Mouse (Mus musculus) forebrain, postnatal 0 days (tissue): ENCODE results near the gene Apmap. TPM values are rescaled to one million over a fixed set of nuclear protein-coding genes. Genes with fewer than 3 reads are reported as not detected.

Source experiments
- ATAC-seq: fragments of 200-750 bp; cut with Nextera tagmentation; 2 replicates; pipeline ENCODE4 v1.8.0; 2017; ENCODE audit warnings: mild to moderate bottlenecking, moderate library complexity
- DNase-seq: peaks from one replicate; pipeline ENCODE4 v3.0.0-alpha.2; 2015
- H3K27ac ChIP-seq: fragments of 300-500 bp; sonication (generic); 2 replicates; pipeline ENCODE4 v1.5.1; 2014; ENCODE audit warnings: low read depth, mild to moderate bottlenecking, antibody characterized with exemption, low read length, moderate library complexity, mixed read lengths
- H3K27me3 ChIP-seq: fragments of 300-500 bp; sonication (generic); 2 replicates; pipeline ENCODE4 v1.6.1; 2014; ENCODE audit warnings: mild to moderate bottlenecking, low read length, mixed read lengths; ENCODE audit not compliant: insufficient read depth
- H3K36me3 ChIP-seq: fragments of 300-500 bp; sonication (generic); 2 replicates; pipeline ENCODE4 v1.6.1; 2014; ENCODE audit warnings: mild to moderate bottlenecking, moderate library complexity; ENCODE audit not compliant: insufficient read depth
- H3K4me1 ChIP-seq: fragments of 300-500 bp; sonication (generic); 2 replicates; pipeline ENCODE4 v1.6.1; 2014; ENCODE audit warnings: antibody characterized with exemption; ENCODE audit not compliant: insufficient read depth
- H3K4me2 ChIP-seq: fragments of 300-500 bp; sonication (generic); 2 replicates; pipeline ENCODE4 v1.6.1; 2014; ENCODE audit warnings: low read depth, mild to moderate bottlenecking, moderate library complexity
- H3K4me3 ChIP-seq: fragments of 300-500 bp; sonication (generic); 2 replicates; pipeline ENCODE4 v1.5.1; 2014; ENCODE audit warnings: low read depth, low read length, mixed read lengths
- H3K9ac ChIP-seq: fragments of 300-500 bp; sonication (generic); 2 replicates; pipeline ENCODE4 v1.6.1; 2014; ENCODE audit warnings: mild to moderate bottlenecking
- H3K9me3 ChIP-seq: fragments of 300-500 bp; sonication (generic); 2 replicates; pipeline ENCODE4 v1.6.1; 2016; ENCODE audit warnings: low read length
- CTCF ChIP-seq: sonication (generic); IDR thresholded peaks from 2 replicates; pipeline ENCODE4 v1.5.1; 2016; ENCODE audit warnings: antibody characterized with exemption, control low read depth, low read depth
- WGBS: fragments of 180-500 bp; shearing (Covaris S2); extraction: QIAGEN DNeasy Blood & Tissue Kit; methylation state at CpG from one replicate; pipeline ENCODE4 v1.1.7; 2014; 5-methylcytosine and 5-hydroxymethylcytosine counted together
- polyA plus RNA-seq: library from polyadenylated mRNA; unstranded; fragments of >200 nt; fragmentation: Nextera tagmentation; extraction: Ambion mirVana; gene quantifications from 2 replicates; pipeline ENCODE4 v1.2.1, GENCODE M21; 2015
- total RNA-seq: library from RNA; depleted of rRNA; stranded (reverse); fragments of >200 nt; gene quantifications from 2 replicates; pipeline ENCODE4 v1.2.3, GENCODE M21; 2014

The Apmap gene
- total and polyA plus RNA-seq, 2 experiments from 2014 or later = 43.0 to 53.5 TPM

GRCm38 (mm10) chr2:150643166-150643565 is 34.8 kb upstream of the Apmap start:
- no peak for TF ChIP-seq CTCF
- no peak overlapping the region for H3K4me3 ChIP-seq
- no peaks in the 10 kb centered on the region for H3K36me3 ChIP-seq
- no peak overlapping the region for H3K9ac ChIP-seq
- no peak for DNase-seq
- H3K4me2 ChIP-seq = no peak overlapping the region
- ATAC-seq = no peak
- 33% methylated on average over 1 of the region's 1 CpGs for WGBS
- no peaks in the 10 kb centered on the region for H3K9me3 ChIP-seq
- H3K27me3 ChIP-seq = no peaks in the 10 kb centered on the region
- peak overlapping the region; percentile 90 for H3K27ac ChIP-seq
- H3K4me1 ChIP-seq = peaks cover 15% of the 10 kb centered on the region

DNA sequence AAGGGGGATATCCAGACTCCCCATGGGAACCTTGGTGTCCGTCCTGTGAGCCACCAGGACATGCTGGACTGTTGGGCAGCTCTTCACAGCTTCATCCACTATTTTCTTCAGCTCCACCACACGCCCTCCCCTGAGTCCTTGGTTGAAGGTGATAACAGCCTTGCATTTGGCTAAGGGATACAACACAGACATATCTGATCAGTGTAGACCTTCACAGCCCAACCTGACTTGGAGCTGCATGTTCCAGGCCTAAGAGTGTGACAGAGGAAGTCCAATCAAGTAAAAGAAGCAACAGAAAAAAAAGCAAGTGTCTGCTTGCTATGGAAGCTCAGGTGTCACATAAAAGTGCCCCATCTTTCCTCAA is 30.0 kb upstream of the Apmap start:
- no peak overlapping the region for H3K4me2 ChIP-seq
- DNase-seq = no peak
- no peak overlapping the region for H3K9ac ChIP-seq
- H3K27me3 ChIP-seq = no peaks in the 10 kb centered on the region
- no peak for ATAC-seq
- no peak overlapping the region for H3K4me3 ChIP-seq
- no peak overlapping the region; the same call in 1 of the 2 replicates for H3K27ac ChIP-seq
- H3K36me3 ChIP-seq = peaks cover 4% of the 10 kb centered on the region; the same call in 1 of the 2 replicates
- H3K9me3 ChIP-seq = no peaks in the 10 kb centered on the region
- peaks cover 4% of the 10 kb centered on the region; the same call in 1 of the 2 replicates for H3K4me1 ChIP-seq
- 23% methylated on average over 2 of the region's 2 CpGs for WGBS
- TF ChIP-seq CTCF = no peak

DNA sequence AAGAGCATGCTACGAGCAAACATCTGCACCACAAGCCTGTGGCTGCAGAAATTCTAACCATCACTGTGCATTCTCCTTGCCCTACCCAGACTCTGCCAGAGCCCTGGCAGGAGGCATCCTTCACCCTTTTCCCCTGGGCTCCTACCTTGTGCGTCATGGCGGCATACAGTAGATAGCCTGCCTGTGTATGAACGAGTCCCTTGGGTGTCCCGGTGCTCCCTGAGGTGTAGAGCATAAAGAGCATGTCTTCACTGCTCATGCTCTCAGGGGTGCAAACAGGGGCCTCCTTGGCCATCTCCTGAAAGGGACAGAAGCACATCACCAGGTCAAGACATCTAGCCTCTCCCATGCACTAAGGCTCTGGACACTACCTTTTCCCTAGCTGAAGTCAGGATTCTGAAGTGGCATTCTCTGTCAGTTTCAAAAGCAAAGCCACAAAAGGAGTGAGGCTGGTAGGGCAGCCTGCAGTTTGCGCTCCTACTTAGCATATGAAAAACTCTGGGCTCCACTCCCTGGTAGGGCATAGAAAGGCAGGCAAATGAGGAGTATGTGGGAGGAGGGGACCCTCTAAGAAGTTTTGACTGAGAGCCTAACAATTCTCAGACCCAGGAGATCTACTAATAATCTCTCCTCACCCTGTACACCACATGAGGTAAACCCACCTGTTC is 29.5 kb upstream of the Apmap start:
- no peak overlapping the region for H3K9ac ChIP-seq
- WGBS = 27% methylated on average over 6 of the region's 6 CpGs
- no peak overlapping the region for H3K4me3 ChIP-seq
- DNase-seq = no peak
- H3K27ac ChIP-seq = peak overlapping the region; percentile 35; the same call in 1 of the 2 replicates
- ATAC-seq = peak; percentile 49
- no peaks in the 10 kb centered on the region for H3K4me1 ChIP-seq
- H3K9me3 ChIP-seq = no peaks in the 10 kb centered on the region
- no peaks in the 10 kb centered on the region for H3K27me3 ChIP-seq
- peaks cover 4% of the 10 kb centered on the region; the same call in 1 of the 2 replicates for H3K36me3 ChIP-seq
- no peak overlapping the region for H3K4me2 ChIP-seq
- no peak for TF ChIP-seq CTCF

DNA sequence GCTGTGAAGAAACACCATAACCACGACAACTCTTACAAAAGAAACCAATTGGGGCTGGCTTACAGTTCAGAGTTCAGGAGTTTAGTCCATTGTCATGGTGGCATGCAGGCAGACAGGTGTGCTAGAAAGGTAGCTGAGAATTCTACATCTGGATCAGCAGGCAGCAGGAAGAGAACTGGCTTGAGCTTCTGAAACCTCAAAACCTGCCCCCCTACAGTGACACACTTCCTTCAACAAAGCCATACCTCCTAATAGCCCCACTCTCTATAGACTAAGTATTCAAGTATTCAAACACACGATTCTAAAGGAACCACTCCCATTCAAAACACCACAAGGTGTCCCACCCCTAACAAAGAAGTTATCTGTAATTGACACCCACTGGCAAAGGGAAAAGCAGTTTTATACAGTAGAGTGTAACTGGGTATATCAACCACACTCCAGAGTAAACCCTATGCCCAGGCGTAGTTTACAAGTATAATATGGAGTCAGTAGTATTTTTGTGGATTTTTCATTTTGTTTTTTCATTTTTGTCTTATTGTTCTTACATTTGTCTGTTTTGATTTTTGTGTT is 27.6 kb upstream of the Apmap start:
- no peak for ATAC-seq
- no peaks in the 10 kb centered on the region for H3K27me3 ChIP-seq
- H3K9ac ChIP-seq = no peak overlapping the region
- TF ChIP-seq CTCF = no peak
- WGBS = 68% methylated on average over 3 of the region's 3 CpGs
- DNase-seq = no peak
- no peaks in the 10 kb centered on the region for H3K4me1 ChIP-seq
- H3K36me3 ChIP-seq = peaks cover 4% of the 10 kb centered on the region; the same call in 1 of the 2 replicates
- H3K4me3 ChIP-seq = no peak overlapping the region
- no peak overlapping the region for H3K4me2 ChIP-seq
- H3K9me3 ChIP-seq = no peaks in the 10 kb centered on the region
- no peak overlapping the region for H3K27ac ChIP-seq

GRCm38 (mm10) chr2:150629255-150629654 is 20.9 kb upstream of the Apmap start:
- Histone ChIP-seq H3K36me3 (peaks cover 17% of the 10 kb centered on the region; the same call in 1 of the 2 replicates), H3K27ac (no peak overlapping the region), H3K4me3 (no peak overlapping the region), H3K4me1 (no peaks in the 10 kb centered on the region), H3K4me2 (no peak overlapping the region), H3K27me3 (no peaks in the 10 kb centered on the region), H3K9me3 (no peaks in the 10 kb centered on the region), H3K9ac (no peak overlapping the region)
- WGBS = 97% methylated on average over 4 of the region's 4 CpGs
- no peak for DNase-seq
- TF ChIP-seq CTCF = no peak
- no peak for ATAC-seq

GRCm38 (mm10) chr2:150627140-150627539 is 18.8 kb upstream of the Apmap start:
- H3K4me1 ChIP-seq = no peaks in the 10 kb centered on the region
- no peak overlapping the region for H3K4me3 ChIP-seq
- no peak for TF ChIP-seq CTCF
- no peaks in the 10 kb centered on the region for H3K9me3 ChIP-seq
- 75% methylated on average over 6 of the region's 6 CpGs for WGBS
- H3K27me3 ChIP-seq = no peaks in the 10 kb centered on the region
- no peak overlapping the region for H3K27ac ChIP-seq
- no peak overlapping the region for H3K9ac ChIP-seq
- no peak overlapping the region for H3K4me2 ChIP-seq
- H3K36me3 ChIP-seq = peaks cover 20% of the 10 kb centered on the region; the same call in 1 of the 2 replicates
- DNase-seq (no peak), ATAC-seq (no peak)

GRCm38 (mm10) chr2:150624926-150625325 is 16.6 kb upstream of the Apmap start:
- no peaks in the 10 kb centered on the region for H3K9me3 ChIP-seq
- H3K36me3 ChIP-seq = peaks cover 29% of the 10 kb centered on the region
- H3K27ac ChIP-seq = no peak overlapping the region
- TF ChIP-seq CTCF = no peak
- no peaks in the 10 kb centered on the region for H3K4me1 ChIP-seq
- no peak overlapping the region for H3K9ac ChIP-seq
- ATAC-seq (no peak), DNase-seq (no peak)
- H3K4me3 ChIP-seq = no peak overlapping the region
- H3K4me2 ChIP-seq = no peak overlapping the region
- WGBS = 95% methylated on average over 8 of the region's 8 CpGs
- H3K27me3 ChIP-seq = no peaks in the 10 kb centered on the region
